Mouse (Mus musculus) limb, embryonic 12.5 days (tissue): Measurements from ENCODE around the gene Pdgfb. TPM values are rescaled to one million over a fixed set of nuclear protein-coding genes. Genes with fewer than 3 reads are reported as not detected.

Source experiments
- ATAC-seq: fragments of 200-750 bp; cut with Nextera tagmentation; 2 replicates; pipeline ENCODE4 v1.8.0; 2017; ENCODE audit warnings: low read depth, moderate TSS enrichment; ENCODE audit not compliant: insufficient number of reproducible peaks, insufficient read depth, low FRiP score, low TSS enrichment
- H3K27ac ChIP-seq: fragments of 300-500 bp; sonication (generic); 2 replicates; pipeline ENCODE4 v1.5.1; 2016; ENCODE audit warnings: mild to moderate bottlenecking, moderate library complexity
- H3K27me3 ChIP-seq: fragments of 300-500 bp; sonication (generic); 2 replicates; pipeline ENCODE4 v1.6.1; 2016; ENCODE audit warnings: mild to moderate bottlenecking, moderate library complexity
- H3K36me3 ChIP-seq: fragments of 300-500 bp; sonication (generic); 2 replicates; pipeline ENCODE4 v1.6.1; 2016; ENCODE audit warnings: mild to moderate bottlenecking, moderate library complexity
- H3K4me1 ChIP-seq: fragments of 300-500 bp; sonication (generic); replicated peaks from 2 replicates; pipeline ENCODE4 v1.6.1; 2016
- H3K4me2 ChIP-seq: fragments of 300-500 bp; sonication (generic); 2 replicates; pipeline ENCODE4 v1.6.1; 2016; ENCODE audit warnings: mild to moderate bottlenecking, moderate library complexity
- H3K4me3 ChIP-seq: fragments of 300-500 bp; sonication (generic); replicated peaks from 2 replicates; pipeline ENCODE4 v1.5.1; 2016; ENCODE audit warnings: mild to moderate bottlenecking
- H3K9ac ChIP-seq: fragments of 300-500 bp; sonication (generic); replicated peaks from 2 replicates; pipeline ENCODE4 v1.6.1; 2016; ENCODE audit warnings: mild to moderate bottlenecking, moderate library complexity
- H3K9me3 ChIP-seq: fragments of 300-500 bp; sonication (generic); 2 replicates; pipeline ENCODE4 v1.6.1; 2016; ENCODE audit warnings: mild to moderate bottlenecking, moderate library complexity
- WGBS: fragments of 180-500 bp; shearing (Covaris S2); methylation state at CpG from one replicate; pipeline ENCODE4 v1.1.7; 2016; 5-methylcytosine and 5-hydroxymethylcytosine counted together
- polyA plus RNA-seq: library from polyadenylated mRNA; unstranded; fragments of >200 nt; fragmentation: Nextera tagmentation; extraction: Ambion mirVana; gene quantifications from 2 replicates; pipeline ENCODE4 v1.2.1, GENCODE M21; 2016

The Pdgfb gene
- polyA plus RNA-seq, 1 experiment from 2014 or later: 2.8 TPM

GRCm38 (mm10) chr15:80051092-80051761 is 36.5 kb upstream of the Pdgfb start:
- ATAC-seq: no peak
- H3K4me3 ChIP-seq: no peak overlapping the region
- H3K27ac ChIP-seq: 0 out of 2 replicates have a peak overlapping the region, but pooled peaks have one; percentile 29
- H3K4me1 ChIP-seq: peaks cover 27% of the 10 kb centered on the region
- H3K9me3 ChIP-seq: no peaks in the 10 kb centered on the region
- peak overlapping the region; percentile 31; the same call in 1 of the 2 replicates for H3K9ac ChIP-seq
- H3K27me3 ChIP-seq: no peaks in the 10 kb centered on the region
- H3K36me3 ChIP-seq: no peaks in the 10 kb centered on the region
- no peak overlapping the region for H3K4me2 ChIP-seq
- 55% methylated on average over 19 of the region's 19 CpGs for WGBS

DNA sequence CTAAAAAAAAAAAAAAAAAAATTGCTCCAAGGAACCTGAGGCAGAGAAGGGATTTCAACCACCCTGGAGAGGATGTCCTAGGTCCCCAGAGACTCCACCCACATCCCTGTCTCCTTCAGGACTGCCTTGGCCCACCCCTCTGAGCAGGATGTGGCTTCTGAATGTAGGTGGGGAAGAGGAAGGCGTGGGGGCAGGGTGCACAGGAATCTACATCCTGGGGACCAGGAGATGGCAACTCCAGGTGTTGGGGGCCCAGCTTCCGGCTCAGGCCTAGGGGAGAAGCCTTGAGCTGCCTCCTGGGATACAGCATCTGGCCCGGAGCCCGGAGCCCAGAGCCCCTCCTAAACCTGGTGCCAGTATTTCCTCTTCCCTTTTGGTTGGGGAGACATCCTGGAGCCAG is 35.3 kb upstream of the Pdgfb start:
- no peak for ATAC-seq
- WGBS: 62% methylated on average over 4 of the region's 4 CpGs
- Histone ChIP-seq H3K9ac (no peak overlapping the region), H3K4me2 (no peak overlapping the region), H3K4me1 (peaks cover 23% of the 10 kb centered on the region), H3K36me3 (no peaks in the 10 kb centered on the region), H3K27ac (no peak overlapping the region), H3K27me3 (no peaks in the 10 kb centered on the region), H3K4me3 (no peak overlapping the region), H3K9me3 (peaks cover 5% of the 10 kb centered on the region)

DNA sequence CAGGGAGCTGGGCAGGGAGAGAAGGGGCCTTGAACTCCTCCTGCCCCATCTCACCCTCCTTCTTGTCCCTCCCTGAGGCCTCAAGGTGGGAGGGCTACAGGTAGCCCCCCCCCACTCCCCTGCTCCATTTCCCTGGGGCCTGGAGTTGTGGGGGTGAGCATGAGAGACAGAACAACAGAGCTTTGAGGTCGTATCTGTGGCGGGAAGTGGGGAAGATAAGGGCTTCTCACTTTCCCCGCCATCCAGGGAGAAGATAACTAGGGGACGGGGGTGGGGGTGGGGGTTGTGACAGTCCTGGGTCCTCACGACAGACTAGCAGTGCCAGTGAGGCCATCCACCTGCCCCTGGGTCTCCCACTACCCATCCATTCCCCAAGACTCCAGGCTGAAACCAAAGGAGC is 33.2 kb upstream of the Pdgfb start:
- Histone ChIP-seq H3K4me1 (peaks cover 23% of the 10 kb centered on the region), H3K9me3 (peaks cover 5% of the 10 kb centered on the region), H3K4me3 (no peak overlapping the region), H3K9ac (no peak overlapping the region), H3K27me3 (no peaks in the 10 kb centered on the region), H3K4me2 (no peak overlapping the region), H3K36me3 (no peaks in the 10 kb centered on the region), H3K27ac (no peak overlapping the region)
- ATAC-seq: no peak
- WGBS: 27% methylated on average over 5 of the region's 5 CpGs

- no peak for ATAC-seq
- WGBS: 86% methylated on average over 2 of the region's 2 CpGs
- no peak overlapping the region for H3K4me3 ChIP-seq
These were observed 32.5 kb upstream of the Pdgfb start for GRCm38 (mm10) chr15:80047242-80047641.

GRCm38 (mm10) chr15:80045749-80046148 is 31.0 kb upstream of the Pdgfb start:
- Histone ChIP-seq H3K4me3 (no peak overlapping the region), H3K9ac (no peak overlapping the region), H3K27ac (no peak overlapping the region), H3K9me3 (peaks cover 5% of the 10 kb centered on the region), H3K36me3 (no peaks in the 10 kb centered on the region), H3K4me2 (no peak overlapping the region), H3K4me1 (peaks cover 11% of the 10 kb centered on the region), H3K27me3 (no peaks in the 10 kb centered on the region)
- ATAC-seq: no peak
- 96% methylated on average over 2 of the region's 2 CpGs for WGBS

More at GRCm38 (mm10) chr15:80047242-80047641, 32.5 kb upstream of the Pdgfb start:
- no peaks in the 10 kb centered on the region for H3K27me3 ChIP-seq
- H3K9ac ChIP-seq: no peak overlapping the region
- peaks cover 5% of the 10 kb centered on the region for H3K9me3 ChIP-seq
- H3K27ac ChIP-seq: no peak overlapping the region
- H3K4me2 ChIP-seq: no peak overlapping the region
- no peaks in the 10 kb centered on the region for H3K36me3 ChIP-seq
- peaks cover 23% of the 10 kb centered on the region for H3K4me1 ChIP-seq

- no peak overlapping the region for H3K27ac ChIP-seq
- no peak for ATAC-seq
- 89% methylated on average over 10 of the region's 10 CpGs for WGBS
- 0 out of 2 replicates have a peak, but pooled peaks cover under 1% of the 10 kb centered on the region for H3K4me1 ChIP-seq
- no peak overlapping the region for H3K4me3 ChIP-seq
- peaks cover 5% of the 10 kb centered on the region for H3K9me3 ChIP-seq
- H3K27me3 ChIP-seq: no peaks in the 10 kb centered on the region
- no peak overlapping the region for H3K9ac ChIP-seq
- H3K4me2 ChIP-seq: no peak overlapping the region
- H3K36me3 ChIP-seq: no peaks in the 10 kb centered on the region
These were observed 29.5 kb upstream of the Pdgfb start for GRCm38 (mm10) chr15:80044249-80044648.

DNA sequence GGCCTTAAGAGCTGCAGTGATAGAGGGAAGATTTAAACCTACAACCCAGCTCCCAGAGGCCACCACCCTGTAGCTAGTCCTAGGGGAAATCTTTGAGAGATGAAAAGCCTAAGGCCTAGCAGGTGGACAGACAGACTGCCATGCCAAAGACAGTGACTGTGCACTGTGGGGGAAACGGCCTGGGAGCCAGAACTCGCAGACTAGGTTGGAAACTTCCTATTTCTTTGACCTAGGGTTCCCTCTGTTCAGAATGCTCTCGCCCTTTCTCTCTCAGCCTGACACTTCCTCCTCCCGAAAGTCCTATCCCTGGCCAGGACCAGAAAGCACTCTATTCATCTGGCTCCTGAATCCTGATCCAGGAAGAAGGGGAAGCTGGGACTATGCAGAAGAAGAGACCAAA is 27.4 kb upstream of the Pdgfb start:
- no peaks in the 10 kb centered on the region for H3K36me3 ChIP-seq
- H3K4me3 ChIP-seq: no peak overlapping the region
- H3K4me1 ChIP-seq: no peaks in the 10 kb centered on the region
- no peak overlapping the region for H3K27ac ChIP-seq
- no peak for ATAC-seq
- H3K9me3 ChIP-seq: peaks cover 9% of the 10 kb centered on the region
- H3K9ac ChIP-seq: no peak overlapping the region
- no peak overlapping the region for H3K4me2 ChIP-seq
- WGBS: 69% methylated on average over 4 of the region's 4 CpGs
- no peaks in the 10 kb centered on the region for H3K27me3 ChIP-seq

DNA sequence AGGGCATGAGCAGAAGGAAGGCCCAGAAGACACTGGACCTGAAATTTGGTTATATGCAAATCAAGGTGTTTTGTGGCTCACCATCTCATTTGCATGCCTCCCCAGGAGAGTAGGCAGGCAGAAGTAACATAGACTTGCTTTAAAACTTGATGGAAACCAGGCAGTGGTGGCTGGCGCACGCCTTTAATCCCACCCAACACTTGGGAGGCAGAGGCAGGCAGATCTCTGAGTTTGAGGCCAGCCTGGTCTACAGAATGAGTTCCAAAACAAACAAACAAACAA is 23.3 kb upstream of the Pdgfb start:
- 96% methylated on average over 2 of the region's 2 CpGs for WGBS
- Histone ChIP-seq H3K27me3 (no peaks in the 10 kb centered on the region), H3K4me1 (no peaks in the 10 kb centered on the region), H3K27ac (no peak overlapping the region), H3K4me2 (no peak overlapping the region), H3K9me3 (0 out of 2 replicates have a peak, but pooled peaks cover 4% of the 10 kb centered on the region), H3K36me3 (no peaks in the 10 kb centered on the region), H3K4me3 (no peak overlapping the region), H3K9ac (no peak overlapping the region)
- ATAC-seq: no peak

DNA sequence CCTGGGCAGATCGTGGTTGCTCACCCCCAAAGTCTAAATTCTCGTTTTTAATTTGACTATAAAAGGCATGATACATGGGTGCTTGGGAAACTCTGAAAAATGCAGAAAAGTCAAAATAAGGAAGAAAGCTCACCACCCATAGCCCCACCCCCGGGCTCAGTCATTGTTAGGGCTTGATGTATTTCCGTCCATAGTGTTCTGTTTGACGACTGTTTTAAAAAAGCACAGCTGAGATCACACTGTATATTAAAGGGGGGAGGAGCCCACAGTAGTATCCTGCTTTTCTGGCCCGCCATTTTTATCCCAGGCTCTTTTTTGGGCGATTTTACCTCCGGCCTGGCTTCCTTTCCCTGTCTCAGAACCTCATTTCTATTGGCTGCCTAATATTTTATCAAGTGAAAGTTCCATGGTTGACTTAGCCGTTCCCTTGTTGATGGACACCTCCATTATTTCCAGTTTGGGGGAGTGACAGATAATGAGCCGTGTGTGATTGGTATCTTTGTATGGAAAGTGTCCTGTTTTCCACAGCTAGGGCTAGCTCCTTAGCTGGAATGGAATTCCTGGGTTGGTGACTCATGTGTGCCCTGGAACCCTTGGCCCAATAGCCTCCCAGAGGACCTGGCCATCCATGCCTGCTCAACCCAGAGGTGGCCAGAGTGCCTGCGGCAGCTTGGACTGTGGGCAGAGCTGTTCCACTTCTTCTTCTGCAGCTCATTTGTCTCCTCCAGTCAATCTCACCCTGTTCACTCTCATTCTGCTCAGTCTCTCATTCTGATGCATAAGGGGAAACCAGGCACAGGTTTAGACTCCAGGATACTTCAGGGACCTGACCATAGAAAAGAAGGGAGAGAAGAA is 22.7 kb upstream of the Pdgfb start:
- no peaks in the 10 kb centered on the region for H3K27me3 ChIP-seq
- no peak overlapping the region for H3K9ac ChIP-seq
- ATAC-seq: no peak
- H3K9me3 ChIP-seq: 0 out of 2 replicates have a peak, but pooled peaks cover 4% of the 10 kb centered on the region
- WGBS: 82% methylated on average over 11 of the region's 11 CpGs
- H3K4me1 ChIP-seq: no peaks in the 10 kb centered on the region
- no peak overlapping the region for H3K27ac ChIP-seq
- no peak overlapping the region for H3K4me3 ChIP-seq
- H3K36me3 ChIP-seq: no peaks in the 10 kb centered on the region
- no peak overlapping the region for H3K4me2 ChIP-seq

DNA sequence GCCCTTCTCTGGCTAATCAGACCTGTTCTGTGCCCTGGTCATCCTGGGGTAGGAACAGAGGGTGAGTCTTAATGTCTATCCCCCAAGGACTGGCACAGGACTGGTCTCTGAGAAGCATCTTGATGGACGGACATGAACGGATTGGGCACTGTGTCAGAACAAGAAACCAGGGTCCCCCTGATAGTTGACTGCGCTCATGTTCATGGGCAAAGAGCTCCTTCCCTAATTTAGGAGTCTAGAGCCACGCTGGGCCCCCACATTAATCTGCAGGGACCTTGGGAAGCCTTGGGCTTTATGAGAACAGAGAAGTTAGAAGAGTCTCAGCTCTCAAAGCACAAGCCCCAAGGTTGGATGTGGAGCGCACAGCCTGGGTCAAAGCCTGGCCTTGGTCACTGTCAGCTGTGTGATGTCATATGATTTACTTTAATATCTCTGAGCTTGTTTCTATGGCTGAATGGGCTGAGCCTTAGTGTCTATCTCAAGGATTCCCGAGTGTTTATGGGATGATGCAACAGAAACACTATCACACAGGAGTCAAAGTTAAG is 20.6 kb upstream of the Pdgfb start:
- no peak overlapping the region for H3K9ac ChIP-seq
- no peak for ATAC-seq
- no peak overlapping the region for H3K27ac ChIP-seq
- no peaks in the 10 kb centered on the region for H3K27me3 ChIP-seq
- no peaks in the 10 kb centered on the region for H3K36me3 ChIP-seq
- H3K4me2 ChIP-seq: no peak overlapping the region
- peaks cover 12% of the 10 kb centered on the region; the same call in 1 of the 2 replicates for H3K9me3 ChIP-seq
- WGBS: 84% methylated on average over 6 of the region's 6 CpGs
- no peak overlapping the region for H3K4me3 ChIP-seq
- H3K4me1 ChIP-seq: no peaks in the 10 kb centered on the region

DNA sequence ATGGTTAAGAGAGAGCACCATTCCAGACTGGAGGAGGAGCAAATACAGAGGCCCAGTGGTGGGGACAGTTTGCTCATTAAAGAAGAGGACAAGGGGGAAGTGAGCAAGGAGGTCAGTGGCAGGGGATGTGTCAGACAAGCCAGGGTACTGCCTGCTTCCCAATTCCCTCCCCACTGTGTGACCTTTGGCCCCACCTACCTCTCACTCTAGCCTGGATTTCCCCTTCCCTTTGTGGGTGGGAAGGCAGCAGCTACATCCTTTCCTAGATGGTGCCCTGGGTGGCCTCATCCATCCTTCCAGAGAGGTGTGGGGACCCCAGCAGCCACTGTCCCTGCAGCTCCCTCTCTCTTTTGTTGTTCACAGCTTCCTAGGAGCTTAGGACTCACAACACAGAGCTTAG is 20.1 kb upstream of the Pdgfb start:
- no peak overlapping the region for H3K27ac ChIP-seq
- ATAC-seq: no peak
- no peak overlapping the region for H3K4me3 ChIP-seq
- no peaks in the 10 kb centered on the region for H3K27me3 ChIP-seq
- H3K9me3 ChIP-seq: peaks cover 12% of the 10 kb centered on the region; the same call in 1 of the 2 replicates
- no peak overlapping the region for H3K4me2 ChIP-seq
- H3K4me1 ChIP-seq: no peaks in the 10 kb centered on the region
- H3K36me3 ChIP-seq: no peaks in the 10 kb centered on the region
- H3K9ac ChIP-seq: no peak overlapping the region
